Mouse (Mus musculus) layer of hippocampus, adult 2 months (tissue): ENCODE measurements around the gene Map3k21. TPM values are rescaled to one million over a fixed set of nuclear protein-coding genes. Genes with fewer than 3 reads are reported as not detected.
A peak's percentile ranks its signal among the peaks of the same experiment; 100 is the strongest.

Source experiments
- DNase-seq, 2 experiments: peaks; one replicate each; pipeline ENCODE4 v3.0.0; 2022; ENCODE audit warnings: low spot score in 2 of 2
- H3K27ac ChIP-seq: fragments of 200-600 bp; 2 replicates; pipeline ENCODE4 v1.8.1; 2022
- H3K4me3 ChIP-seq: fragments of 200-600 bp; 2 replicates; pipeline ENCODE4 v1.8.1; 2022; ENCODE audit warnings: mild to moderate bottlenecking
- CTCF ChIP-seq: fragments of 200-600 bp; conservative IDR thresholded peaks from 2 replicates; pipeline ENCODE4 v1.8.1; 2022; ENCODE audit warnings: antibody characterized with exemption, mild to moderate bottlenecking, moderate library complexity
- total RNA-seq, 2 experiments: library from RNA; stranded (reverse); gene quantifications; 2 replicates each; pipeline ENCODE4 v1.2.3; 2021

Map3k21 gene
- total RNA-seq, 2 experiments from 2014 or later, result 1.5 to 1.7 TPM

DNA sequence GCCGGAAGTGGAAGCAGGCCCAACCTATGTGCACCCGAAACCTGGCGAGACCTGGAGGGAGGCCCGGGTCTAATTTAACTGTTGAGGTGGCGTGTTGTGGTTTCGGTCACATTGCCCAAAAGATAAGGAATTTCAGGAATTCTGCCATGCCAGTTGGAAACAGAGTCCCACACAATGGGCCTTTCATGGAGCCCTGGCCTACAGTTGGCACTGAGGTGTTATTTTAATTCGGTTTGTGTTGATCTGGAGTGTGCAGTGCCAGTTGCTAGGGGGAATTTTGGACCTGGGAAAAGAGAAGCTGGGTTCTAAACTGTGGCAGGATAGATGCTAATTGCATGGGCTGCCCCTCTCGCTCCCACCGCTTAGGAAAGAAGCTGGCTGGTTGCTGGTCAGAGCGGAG is 10.0 kb downstream of the Map3k21 start:
- no peak overlapping the region for H3K27ac ChIP-seq
- TF ChIP-seq CTCF, result no peak
- no peak overlapping the region for H3K4me3 ChIP-seq
- DNase-seq, result no peak

DNA sequence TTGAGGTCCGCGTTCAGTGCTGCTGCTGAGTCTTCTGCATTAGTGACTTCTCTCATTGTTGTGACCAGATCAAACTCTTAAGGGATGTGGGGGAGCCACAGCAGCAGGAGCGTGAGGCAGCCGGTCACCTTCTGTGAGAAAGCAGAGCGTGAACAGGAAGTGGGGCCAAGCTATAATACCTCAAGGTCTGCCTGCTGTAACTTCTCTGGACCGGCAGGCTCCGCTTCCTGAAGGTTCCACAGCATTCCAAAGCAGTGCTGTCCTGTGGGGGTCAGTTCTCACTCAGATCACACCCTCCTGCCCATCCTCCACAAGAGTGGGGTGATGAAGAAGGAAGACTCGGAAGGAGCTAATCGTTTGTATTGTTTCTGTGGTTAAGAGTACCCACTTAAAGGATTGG is 10.5 kb downstream of the Map3k21 start:
- Histone ChIP-seq H3K27ac (no peak overlapping the region), H3K4me3 (no peak overlapping the region)
- no peak for DNase-seq
- no peak for TF ChIP-seq CTCF

- Histone ChIP-seq H3K27ac (no peak overlapping the region), H3K4me3 (no peak overlapping the region)
- no peak for DNase-seq
- no peak for TF ChIP-seq CTCF
These were observed 12.1 kb downstream of the Map3k21 start for GRCm38 (mm10) chr8:125922333-125922732.

DNA sequence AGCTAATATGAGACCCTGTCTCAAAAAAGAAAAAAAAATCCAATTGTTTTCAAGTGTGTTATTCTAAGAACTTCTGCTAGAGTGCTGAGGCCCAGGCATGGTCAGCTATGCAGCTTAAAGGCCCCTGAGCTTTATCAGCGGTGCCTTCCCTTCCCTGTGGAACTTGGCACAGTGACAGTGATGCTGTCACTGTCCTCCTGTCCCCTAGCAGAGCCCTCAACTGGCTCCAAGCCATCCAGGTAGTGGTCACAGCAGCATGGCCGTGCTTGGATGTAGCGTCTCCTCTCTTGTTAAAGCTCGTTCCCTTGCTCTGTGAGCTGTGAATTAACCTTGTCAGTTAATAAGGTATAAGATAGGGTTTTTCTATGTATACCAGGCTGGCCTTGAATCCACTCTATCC is 16.4 kb downstream of the Map3k21 start:
- no peak for DNase-seq
- no peak for TF ChIP-seq CTCF
- no peak overlapping the region for H3K4me3 ChIP-seq

GRCm38 (mm10) chr8:125930276-125931046 is 20.2 kb downstream of the Map3k21 start:
- no peak for TF ChIP-seq CTCF
- DNase-seq, result no peak
- no peak overlapping the region for H3K27ac ChIP-seq
- H3K4me3 ChIP-seq, result no peak overlapping the region

More for the DNA sequence above, 16.4 kb downstream of the Map3k21 start:
- H3K27ac ChIP-seq, result no peak overlapping the region

DNA sequence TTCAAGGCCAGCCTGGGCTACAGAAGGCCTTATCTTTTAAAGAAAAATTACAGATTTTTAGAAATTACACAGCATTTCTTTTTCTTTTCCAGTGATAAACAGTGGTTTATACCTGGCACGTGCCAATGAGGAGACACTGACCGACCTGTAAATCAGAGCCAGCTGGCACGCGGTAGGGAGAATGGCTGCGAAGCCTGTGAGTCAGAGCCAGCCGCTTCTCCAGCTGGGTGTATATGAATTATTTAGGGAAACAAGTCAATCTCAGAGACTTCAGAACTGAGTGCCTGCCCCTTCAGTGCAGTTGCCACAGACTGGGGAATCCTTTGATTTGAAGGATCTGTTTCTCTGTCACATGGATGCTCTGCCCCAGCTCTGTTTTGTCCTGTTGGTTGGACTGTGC is 21.6 kb downstream of the Map3k21 start:
- Histone ChIP-seq H3K27ac (no peak overlapping the region), H3K4me3 (no peak overlapping the region)
- no peak for TF ChIP-seq CTCF
- DNase-seq, result no peak

DNA sequence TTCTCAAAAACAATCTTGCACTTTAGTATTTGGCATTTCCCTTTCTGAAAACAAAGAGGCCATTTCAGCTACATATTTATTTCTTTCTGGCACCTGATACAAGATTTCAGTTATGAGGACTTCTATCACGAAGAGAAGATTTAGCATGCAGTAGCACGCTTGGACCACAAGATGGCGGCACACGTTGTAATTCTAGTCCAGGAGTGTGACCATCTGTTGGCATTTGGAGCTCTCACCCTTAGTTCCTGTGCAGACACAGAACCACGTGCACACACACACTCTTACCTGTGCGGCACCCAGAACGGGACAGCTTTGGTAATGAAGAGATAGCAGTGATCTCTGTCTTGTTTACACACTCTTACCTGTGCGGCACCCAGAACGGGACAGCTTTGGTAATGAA is 25.4 kb downstream of the Map3k21 start:
- peak; percentile 48 to 65 for DNase-seq
- peak; percentile 91 for TF ChIP-seq CTCF
- Histone ChIP-seq H3K27ac (no peak overlapping the region), H3K4me3 (no peak overlapping the region)

DNA sequence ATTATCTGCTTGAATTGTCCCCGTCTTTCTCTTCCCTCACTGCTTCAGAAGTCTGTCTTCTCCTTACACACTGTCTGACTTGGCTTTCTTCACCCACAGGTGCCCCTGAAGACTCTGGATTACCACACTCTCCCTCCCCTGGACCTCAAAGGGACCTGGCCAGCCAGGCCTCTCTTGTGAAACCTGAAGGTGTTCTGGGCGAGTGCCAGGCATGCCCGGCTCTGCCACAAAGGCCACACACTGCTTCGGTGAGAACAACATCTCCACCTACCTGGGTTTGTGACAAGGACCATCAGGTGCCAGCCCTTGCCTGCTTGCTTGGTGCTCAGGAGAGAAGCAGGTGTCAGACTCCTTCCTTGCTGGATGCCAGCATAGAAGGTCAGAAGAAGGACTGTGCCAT is 34.3 kb downstream of the Map3k21 start:
- no peak for DNase-seq
- H3K27ac ChIP-seq, result no peak overlapping the region
- no peak for TF ChIP-seq CTCF
- H3K4me3 ChIP-seq, result no peak overlapping the region

- Histone ChIP-seq H3K4me3 (no peak overlapping the region), H3K27ac (no peak overlapping the region)
- no peak for DNase-seq
- TF ChIP-seq CTCF, result no peak
These were observed 38.6 kb downstream of the Map3k21 start for GRCm38 (mm10) chr8:125948696-125949308.

- TF ChIP-seq CTCF, result peak; percentile 97
- Histone ChIP-seq H3K4me3 (no peak overlapping the region), H3K27ac (no peak overlapping the region)
- DNase-seq, result peak; percentile 88 to 91
These were observed 40.0 kb downstream of the Map3k21 start for GRCm38 (mm10) chr8:125950007-125950940.

DNA sequence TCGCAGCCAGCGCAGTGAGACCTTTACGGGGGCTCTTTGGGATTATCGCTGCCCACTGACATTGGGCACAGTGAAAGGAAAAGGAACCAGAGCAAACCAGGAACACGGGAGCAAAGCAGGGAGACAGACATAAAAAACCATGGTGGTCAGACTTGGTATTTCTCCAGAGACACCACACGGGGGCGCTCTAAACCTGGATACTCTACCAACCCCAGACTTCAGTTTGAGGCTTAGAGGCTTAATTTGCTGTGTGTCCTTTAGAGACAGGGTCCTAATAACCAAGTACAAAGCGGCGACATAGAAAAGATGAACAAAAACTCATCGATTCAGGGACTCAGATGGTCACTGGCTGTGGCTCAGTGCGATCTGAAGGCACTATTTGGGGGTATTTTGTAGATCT is 45.4 kb downstream of the Map3k21 start:
- H3K27ac ChIP-seq, result 0 out of 2 replicates have a peak overlapping the region, but pooled peaks have one; percentile 46
- H3K4me3 ChIP-seq, result 0 out of 2 replicates have a peak overlapping the region, but pooled peaks have one; percentile 20
- peak; percentile 51 to 78 for DNase-seq
- TF ChIP-seq CTCF, result peak; percentile 88

DNA sequence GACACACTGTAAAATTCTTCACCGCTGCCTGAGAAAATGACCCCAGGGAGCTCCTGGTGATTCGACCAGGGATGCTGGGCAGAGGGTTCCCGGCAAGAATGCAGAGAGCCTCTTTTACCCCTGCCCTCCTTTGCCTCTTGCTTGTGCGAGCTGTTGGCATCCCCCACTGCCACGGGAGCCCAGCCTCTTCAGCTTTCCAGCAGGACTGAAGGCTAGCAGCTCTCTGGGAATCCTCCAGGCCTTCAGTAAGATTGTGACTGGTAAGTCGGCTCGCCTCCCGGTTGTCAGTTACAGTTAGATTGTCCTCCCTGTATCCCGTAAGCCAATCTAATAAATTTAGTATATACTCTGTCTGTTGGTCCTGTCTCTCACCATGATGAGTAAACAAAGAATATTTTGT is 46.5 kb downstream of the Map3k21 start:
- no peak overlapping the region for H3K4me3 ChIP-seq
- no peak for TF ChIP-seq CTCF
- 0 out of 2 replicates have a peak overlapping the region, but pooled peaks have one; percentile 46 for H3K27ac ChIP-seq
- DNase-seq, result no peak

- no peak for DNase-seq
- Histone ChIP-seq H3K4me3 (no peak overlapping the region), H3K27ac (0 out of 2 replicates have a peak overlapping the region, but pooled peaks have one; percentile 36)
- no peak for TF ChIP-seq CTCF
These were observed 47.2 kb downstream of the Map3k21 start for GRCm38 (mm10) chr8:125957226-125957993.
